Mouse (Mus musculus) ovary, adult 18-20 months (tissue): ENCODE results near the gene Lrrfip2.

Experiments
- DNase-seq: peaks from one replicate; pipeline ENCODE4 v3.0.0; 2022; ENCODE audit warnings: low spot score, mixed read lengths

Gene Lrrfip2

GRCm38 (mm10) chr9:111118252-111118890 lies 979 bp downstream of the Lrrfip2 start:
- DNase-seq = peak; percentile 16

GRCm38 (mm10) chr9:111118891-111119441 lies 1.6 kb downstream of the Lrrfip2 start:
- no peak for DNase-seq

GRCm38 (mm10) chr9:111122446-111122845 lies 5.1 kb downstream of the Lrrfip2 start:
- no peak for DNase-seq

DNA sequence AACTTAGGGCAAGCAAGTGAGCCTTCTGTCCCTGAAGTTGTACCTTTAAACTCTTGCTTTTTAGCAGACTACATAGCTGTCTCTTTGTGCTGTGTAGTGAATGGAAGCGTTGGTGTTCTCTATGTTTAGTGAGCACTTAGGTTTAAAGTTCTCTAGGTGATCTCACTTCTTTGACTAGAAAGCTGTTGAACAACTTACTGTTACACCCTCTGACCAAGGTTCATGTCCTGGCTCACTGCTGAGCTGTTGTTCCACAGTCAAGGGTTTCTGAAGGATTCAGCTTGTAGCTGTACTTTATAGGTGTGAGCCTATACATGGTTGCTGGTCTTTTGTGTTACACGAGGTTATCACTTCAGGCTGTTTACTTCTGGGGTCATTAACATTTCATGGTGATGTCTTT lies 5.9 kb downstream of the Lrrfip2 start:
- no peak for DNase-seq

GRCm38 (mm10) chr9:111124440-111124839 lies 7.0 kb downstream of the Lrrfip2 start:
- no peak for DNase-seq

DNA sequence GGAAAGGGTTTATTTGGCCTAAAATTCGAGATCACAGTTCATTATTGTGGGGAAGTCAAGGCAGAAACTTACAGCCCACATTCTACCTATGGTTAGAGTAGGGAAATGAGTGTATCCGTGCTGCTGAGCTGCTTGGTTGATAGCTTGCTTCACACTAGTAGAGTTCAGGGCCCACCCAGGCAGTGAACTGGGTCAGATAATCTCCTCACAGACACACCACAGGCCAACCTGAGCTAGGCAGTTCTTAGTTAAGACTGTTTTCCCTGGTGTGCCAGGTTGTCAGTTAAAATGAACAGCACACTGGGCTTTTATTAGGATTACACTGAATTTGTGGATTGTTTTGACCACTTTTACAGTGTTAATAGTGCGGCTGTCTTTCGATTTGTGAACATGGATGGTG lies 9.3 kb downstream of the Lrrfip2 start:
- DNase-seq = no peak

DNA sequence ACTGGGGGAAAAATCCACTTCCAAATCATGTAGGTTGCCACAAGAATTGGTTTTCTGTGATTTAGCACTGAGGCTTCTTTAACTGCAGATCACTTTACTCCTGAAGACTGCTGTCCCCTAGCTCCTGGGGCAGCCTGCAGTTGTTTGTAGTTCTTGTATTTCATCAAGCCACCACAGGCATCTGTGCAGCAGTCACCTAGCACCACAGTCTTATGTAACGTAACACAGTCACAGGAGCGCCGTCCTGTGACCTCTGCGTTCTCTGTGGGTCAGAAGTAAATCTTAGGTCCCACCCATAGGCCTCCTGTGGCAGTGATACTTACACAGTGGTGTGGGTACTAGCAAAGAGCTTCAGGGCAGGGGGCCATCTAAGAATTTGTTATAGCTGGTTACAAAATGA lies 10.4 kb downstream of the Lrrfip2 start:
- no peak for DNase-seq

GRCm38 (mm10) chr9:111130126-111130525 lies 12.7 kb downstream of the Lrrfip2 start:
- no peak for DNase-seq

DNA sequence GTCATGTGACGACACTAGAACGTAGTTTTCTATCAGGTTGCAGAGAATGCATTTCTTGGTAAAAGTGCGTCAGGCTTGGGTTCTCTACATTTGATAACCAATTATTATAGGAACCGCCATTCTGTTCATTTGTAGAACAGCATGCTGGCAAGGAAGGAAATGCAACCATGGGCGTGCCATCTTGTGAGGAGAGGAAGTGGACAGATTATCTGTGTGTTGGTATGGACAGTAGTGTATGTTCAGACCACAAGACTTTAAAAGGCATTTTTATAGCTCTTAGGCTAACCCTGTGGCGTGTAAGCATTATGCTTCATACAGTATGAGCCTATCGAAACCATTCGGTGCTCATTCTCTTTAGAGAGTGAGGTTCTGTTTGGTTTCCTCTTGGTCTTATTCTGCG lies 20.8 kb downstream of the Lrrfip2 start:
- no peak for DNase-seq

- DNase-seq = no peak
These were observed 25.3 kb downstream of the Lrrfip2 start for GRCm38 (mm10) chr9:111142721-111143120.

GRCm38 (mm10) chr9:111143387-111143786 lies 26.0 kb downstream of the Lrrfip2 start:
- DNase-seq = no peak

- DNase-seq = no peak
These were observed 27.3 kb downstream of the Lrrfip2 start for GRCm38 (mm10) chr9:111144711-111145110.

GRCm38 (mm10) chr9:111145497-111146190 lies 28.3 kb downstream of the Lrrfip2 start:
- no peak for DNase-seq

GRCm38 (mm10) chr9:111146216-111146798 lies 28.9 kb downstream of the Lrrfip2 start:
- DNase-seq = no peak

GRCm38 (mm10) chr9:111148006-111148405 lies 30.6 kb downstream of the Lrrfip2 start:
- DNase-seq = no peak

GRCm38 (mm10) chr9:111148414-111148813 lies 31.0 kb downstream of the Lrrfip2 start:
- no peak for DNase-seq

- peak; percentile 47 for DNase-seq
These were observed 32.0 kb downstream of the Lrrfip2 start for GRCm38 (mm10) chr9:111149188-111149945.

DNA sequence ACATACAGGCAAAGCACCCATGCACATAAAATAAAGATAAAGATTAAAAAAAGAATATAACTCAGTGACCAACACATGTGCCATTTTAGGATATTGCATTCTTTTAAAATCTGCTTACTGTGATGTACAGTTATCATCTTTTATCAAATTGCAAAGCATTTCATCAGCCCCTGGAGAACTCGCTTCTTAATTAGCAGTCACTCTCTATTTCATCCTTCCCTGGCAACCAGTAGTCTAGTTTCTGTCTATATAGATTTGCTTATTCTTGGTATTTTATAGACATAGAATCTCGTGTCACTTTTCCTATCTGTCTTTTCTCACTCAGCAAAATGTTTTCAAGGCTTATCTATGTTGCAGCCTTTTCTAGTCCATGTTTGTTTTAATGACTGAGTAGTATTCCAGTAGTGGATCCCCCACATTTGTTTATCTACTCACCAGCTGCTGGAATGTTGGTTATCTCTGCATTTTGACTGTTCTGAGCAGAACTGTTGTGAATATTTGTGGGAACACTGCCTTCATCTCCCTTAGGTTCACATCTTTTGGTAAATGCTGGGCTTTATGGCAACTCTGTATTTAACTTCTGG lies 35.0 kb downstream of the Lrrfip2 start:
- no peak for DNase-seq

DNA sequence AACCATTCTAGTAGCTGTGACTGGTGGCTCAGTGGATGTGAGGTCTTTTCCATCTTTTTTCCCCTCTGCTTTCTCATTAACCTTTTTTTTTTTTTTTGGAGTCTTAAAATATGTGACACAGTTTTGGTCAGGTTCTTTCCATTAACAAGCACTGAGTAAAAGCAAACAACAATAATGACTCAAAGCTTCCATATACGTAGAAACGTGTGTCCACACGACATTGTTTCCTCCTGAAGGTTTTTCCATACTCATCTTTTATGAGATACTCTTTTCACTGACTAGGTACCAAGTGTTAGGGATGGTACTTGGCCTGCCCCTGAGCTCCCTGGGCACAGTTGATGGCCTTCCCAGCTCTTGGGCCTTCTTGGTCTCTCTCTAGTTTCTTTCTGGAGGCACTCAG lies 35.6 kb downstream of the Lrrfip2 start:
- DNase-seq = no peak

- no peak for DNase-seq
These were observed 38.5 kb downstream of the Lrrfip2 start for GRCm38 (mm10) chr9:111155764-111156458.

DNA sequence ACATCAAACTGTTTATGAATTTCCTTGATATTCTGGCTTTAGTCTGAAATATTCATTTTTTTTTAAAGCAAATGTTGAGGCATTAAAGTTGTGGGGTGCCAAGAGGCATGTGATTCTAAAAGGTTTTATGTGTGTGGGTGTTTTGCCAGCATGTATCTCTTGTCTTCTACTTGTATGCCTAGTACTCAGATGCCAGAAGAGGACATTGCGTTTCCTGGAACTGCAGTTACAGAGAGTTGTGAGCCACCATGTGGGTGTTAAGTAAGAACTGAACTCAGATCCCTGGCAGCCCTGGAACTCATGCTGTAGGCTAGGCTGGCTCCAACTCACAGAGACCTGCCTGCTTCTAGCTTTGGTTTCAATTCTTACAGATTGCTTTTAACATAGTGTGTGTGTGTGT lies 42.2 kb downstream of the Lrrfip2 start:
- no peak for DNase-seq
